Mouse (Mus musculus): ENCODE results near the gene Btg2.
A peak's percentile ranks its signal among the peaks of the same experiment; 100 is the strongest.

The Btg2 gene

GRCm38 (mm10) chr1:134097956-134098725 is 19.2 kb upstream of the Btg2 start:
- DNase-seq (ENCODE audit: low spot score): peak; percentile 87

GRCm38 (mm10) chr1:134097080-134097855 is 18.3 kb upstream of the Btg2 start:
- DNase-seq (ENCODE audit: low spot score): peak; percentile 81

- peak; percentile 82 for DNase-seq (ENCODE audit: low spot score)
These were observed 17.5 kb upstream of the Btg2 start for GRCm38 (mm10) chr1:134096264-134096934.

GRCm38 (mm10) chr1:134095721-134096120 is 16.8 kb upstream of the Btg2 start:
- DNase-seq (ENCODE audit: low spot score): no peak

- peak; percentile 28 for DNase-seq (ENCODE audit: low spot score)
These were observed 16.2 kb upstream of the Btg2 start for GRCm38 (mm10) chr1:134095033-134095612.

GRCm38 (mm10) chr1:134093771-134094526 is 15.0 kb upstream of the Btg2 start:
- DNase-seq (ENCODE audit: low spot score): peak; percentile 80

- DNase-seq (ENCODE audit: low spot score): peak; percentile 97
These were observed 14.2 kb upstream of the Btg2 start for GRCm38 (mm10) chr1:134092852-134093770.

GRCm38 (mm10) chr1:134092368-134092767 is 13.4 kb upstream of the Btg2 start:
- DNase-seq (ENCODE audit: low spot score): no peak

GRCm38 (mm10) chr1:134091851-134092250 is 12.9 kb upstream of the Btg2 start:
- no peak for DNase-seq (ENCODE audit: low spot score)

- no peak for DNase-seq (ENCODE audit: low spot score)
These were observed 10.2 kb upstream of the Btg2 start for GRCm38 (mm10) chr1:134089074-134089473.

- DNase-seq (ENCODE audit: low spot score): peak; percentile 18
These were observed 8.0 kb upstream of the Btg2 start for GRCm38 (mm10) chr1:134086811-134087398.

- no peak for DNase-seq (ENCODE audit: low spot score)
These were observed 7.1 kb upstream of the Btg2 start for GRCm38 (mm10) chr1:134086017-134086416.

- no peak for DNase-seq (ENCODE audit: low spot score)
These were observed 5.2 kb upstream of the Btg2 start for GRCm38 (mm10) chr1:134084128-134084527.

GRCm38 (mm10) chr1:134083676-134084075 is 4.8 kb upstream of the Btg2 start:
- DNase-seq (ENCODE audit: low spot score): peak; percentile 26

- DNase-seq (ENCODE audit: low spot score): peak; percentile 57
These were observed 4.1 kb upstream of the Btg2 start for GRCm38 (mm10) chr1:134082987-134083516.

GRCm38 (mm10) chr1:134080881-134081450 is 2.0 kb upstream of the Btg2 start:
- no peak for DNase-seq (ENCODE audit: low spot score)

- no peak for DNase-seq (ENCODE audit: low spot score)
These were observed 1.5 kb upstream of the Btg2 start for GRCm38 (mm10) chr1:134080406-134080805.

GRCm38 (mm10) chr1:134079477-134080163 is 700 bp upstream of the Btg2 start:
- DNase-seq (ENCODE audit: low spot score): peak; percentile 87

Measured in lung, postnatal 25 days (tissue).